Mouse (Mus musculus) lung, adult 2 months (tissue): ENCODE measurements around the gene Tril.

Experiments
- CTCF ChIP-seq: fragments of 200-500 bp; IDR thresholded peaks from 2 replicates; pipeline ENCODE4 v1.5.1; 2011; ENCODE audit warnings: mild to moderate bottlenecking, low read length, control low read depth; ENCODE audit not compliant: insufficient read depth
- POLR2A ChIP-seq: fragments of 200-500 bp; IDR thresholded peaks from 2 replicates; pipeline ENCODE4 v1.6.1; 2011; ENCODE audit warnings: low read depth, mild to moderate bottlenecking, control low read depth, low read length, borderline replicate concordance; ENCODE audit errors: extremely low read depth

GRCm38 (mm10) chr6:53778424-53778955 lies 42.1 kb downstream of the Tril start:
- TF ChIP-seq CTCF (no peak), POLR2A (no peak)
